Mouse (Mus musculus) kidney, postnatal 14 days (tissue): ENCODE measurements at regions not wholly inside any gene's neighbourhood (a gene's known extent, or its start where the extent isn't known, plus 50 kb on each side); places are given as distances from the start of the nearest gene placed in this dataset.

ENCODE experiments used
- DNase-seq: peaks from one replicate; pipeline ENCODE4 v3.0.0; 2022; ENCODE audit warnings: mixed read lengths

DNA sequence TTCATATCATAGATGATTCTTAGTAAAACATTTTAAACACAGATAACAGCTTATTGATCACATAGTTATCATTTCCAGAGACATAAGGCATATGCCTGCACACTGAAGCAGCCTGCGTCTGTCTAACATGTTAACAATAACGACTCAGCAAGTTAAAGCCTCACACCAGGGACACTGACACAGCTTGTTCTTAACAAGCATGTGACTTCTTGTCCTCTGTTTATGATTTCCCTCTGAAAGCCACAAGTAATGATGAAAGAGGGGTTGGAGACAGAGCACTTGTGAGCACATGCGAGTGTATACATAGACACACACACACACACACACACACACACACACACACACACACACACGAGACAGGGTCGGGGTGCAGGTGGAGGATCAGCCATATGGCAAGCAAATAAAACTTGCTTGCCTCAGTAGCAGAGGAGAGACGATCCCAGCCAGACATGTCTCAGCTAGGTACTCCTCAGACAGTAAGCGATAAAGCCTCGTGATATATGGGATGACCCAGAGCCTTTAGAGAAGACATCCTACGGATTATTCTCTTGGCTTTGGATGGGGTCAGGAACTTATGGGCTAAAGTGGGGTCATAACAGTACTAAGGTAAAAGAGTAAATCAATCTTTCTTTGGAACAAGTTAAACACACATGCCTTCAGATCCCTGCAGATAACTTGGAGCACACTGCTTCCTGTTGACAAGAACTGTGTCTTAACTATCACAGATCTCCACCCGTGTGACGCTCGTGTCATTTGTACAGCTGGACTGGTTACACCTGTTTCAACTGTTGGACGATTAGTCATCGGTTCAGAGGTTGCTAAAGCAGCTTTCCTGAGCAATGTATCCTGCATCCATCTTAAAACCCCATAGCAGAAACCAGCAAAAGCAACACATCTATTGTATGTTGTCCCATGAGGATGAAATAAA lies 51.4 kb upstream of the Ralgps2 start:
- DNase-seq, result no peak

GRCm38 (mm10) chr1:156990112-156990511 lies 50.7 kb upstream of the Ralgps2 start:
- DNase-seq, result no peak

DNA sequence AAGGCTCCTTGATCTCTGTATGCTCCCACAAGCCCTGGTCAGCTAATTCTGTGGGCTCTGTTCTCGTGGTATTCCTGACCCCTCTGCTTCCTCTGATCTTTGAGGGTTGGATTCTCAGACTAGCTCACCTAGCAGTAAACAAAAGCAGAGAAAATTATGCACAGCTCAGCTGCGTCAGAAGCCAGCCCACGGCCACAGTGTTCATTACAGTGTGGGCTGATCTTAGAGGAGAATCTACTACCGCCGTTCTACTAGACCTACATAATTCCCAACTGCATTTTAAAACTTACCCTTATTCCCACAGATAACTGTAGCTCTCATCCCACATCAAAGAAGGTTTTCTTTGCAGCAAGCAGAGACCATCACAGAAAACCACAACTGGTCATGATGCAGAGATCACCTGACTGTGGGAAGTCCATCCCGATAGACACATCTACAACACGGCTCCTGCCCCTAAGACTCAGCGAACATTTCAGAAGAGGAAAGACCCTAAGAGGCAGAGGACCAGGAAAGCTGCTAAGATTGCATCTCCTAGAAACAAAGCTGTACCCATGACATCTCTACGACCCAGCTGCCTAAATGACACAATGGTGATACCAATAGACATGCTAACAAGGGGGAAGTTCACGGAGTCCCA lies 49.8 kb upstream of the Ralgps2 start:
- DNase-seq, result no peak
